Mouse (Mus musculus): Measurements from ENCODE around the gene Nox4. TPM values are rescaled to one million over a fixed set of nuclear protein-coding genes. Genes with fewer than 3 reads are reported as not detected.
A peak's percentile ranks its signal among the peaks of the same experiment; 100 is the strongest.

Gene Nox4
- 7.9 and 8.7 TPM in 2 replicates for polyA plus RNA-seq (2016; fragmentation: Nextera tagmentation; extraction: Ambion mirVana)

- no peaks in the 10 kb centered on the region for H3K27me3 ChIP-seq
- H3K9ac ChIP-seq (replicated peaks), result peak within 1 kb of the TSS; percentile 90
- H3K27ac ChIP-seq, result peak within 1 kb of the TSS; percentile 89
- H3K4me1 ChIP-seq (replicated peaks), result peaks cover 8% of the 10 kb centered on the region; the same call in 1 of the 2 replicates
- peak within 1 kb of the TSS; percentile 67 for H3K4me3 ChIP-seq (replicated peaks)
- 8% methylated on average over 18 of the region's 18 CpGs for WGBS
- peak; percentile 63 for ATAC-seq (ENCODE audit: insufficient number of reproducible peaks, insufficient read depth, low FRiP score, low TSS enrichment, low read depth)
- 0 out of 2 replicates have a peak, but pooled peaks cover 3% of the 10 kb centered on the region for H3K36me3 ChIP-seq
- no peaks in the 10 kb centered on the region for H3K9me3 ChIP-seq
- H3K4me2 ChIP-seq, result peak within 1 kb of the TSS; percentile 62
Measured at GRCm38 (mm10) chr7:87245856-87246579, at the start of gene Nox4. Gene Nox4, plus strand, starts transcription at chr7:87246096.

- no peaks in the 10 kb centered on the region for H3K27me3 ChIP-seq
- H3K36me3 ChIP-seq, result no peaks in the 10 kb centered on the region
- H3K4me2 ChIP-seq, result no peak overlapping the region
- no peak overlapping the region for H3K4me3 ChIP-seq (replicated peaks)
- ATAC-seq (ENCODE audit: insufficient number of reproducible peaks, insufficient read depth, low FRiP score, low TSS enrichment, low read depth), result no peak
- no peak overlapping the region for H3K9ac ChIP-seq (replicated peaks)
- H3K27ac ChIP-seq, result no peak overlapping the region
- no peaks in the 10 kb centered on the region for H3K4me1 ChIP-seq (replicated peaks)
- H3K9me3 ChIP-seq, result no peaks in the 10 kb centered on the region
Measured at GRCm38 (mm10) chr7:87204751-87205150, 41.1 kb upstream of the Nox4 start.

- H3K4me1 ChIP-seq (replicated peaks), result no peaks in the 10 kb centered on the region
- no peaks in the 10 kb centered on the region for H3K27me3 ChIP-seq
Measured at GRCm38 (mm10) chr7:87221712-87222111, 24.2 kb upstream of the Nox4 start.

GRCm38 (mm10) chr7:87222751-87223150, 23.1 kb upstream of the Nox4 start:
- Histone ChIP-seq H3K4me3 (replicated peaks) (no peak overlapping the region), H3K9ac (replicated peaks) (no peak overlapping the region), H3K27me3 (no peaks in the 10 kb centered on the region), H3K4me1 (replicated peaks) (no peaks in the 10 kb centered on the region), H3K9me3 (no peaks in the 10 kb centered on the region), H3K4me2 (no peak overlapping the region), H3K27ac (no peak overlapping the region), H3K36me3 (no peaks in the 10 kb centered on the region)
- ATAC-seq (ENCODE audit: insufficient number of reproducible peaks, insufficient read depth, low FRiP score, low TSS enrichment, low read depth), result no peak
- WGBS, result 89% methylated on average over 2 of the region's 2 CpGs

More at GRCm38 (mm10) chr7:87221712-87222111, 24.2 kb upstream of the Nox4 start:
- Histone ChIP-seq H3K36me3 (no peaks in the 10 kb centered on the region), H3K9me3 (no peaks in the 10 kb centered on the region), H3K27ac (no peak overlapping the region), H3K9ac (replicated peaks) (no peak overlapping the region), H3K4me3 (replicated peaks) (no peak overlapping the region), H3K4me2 (no peak overlapping the region)
- no peak for ATAC-seq (ENCODE audit: insufficient number of reproducible peaks, insufficient read depth, low FRiP score, low TSS enrichment, low read depth)

GRCm38 (mm10) chr7:87225617-87226016, 20.3 kb upstream of the Nox4 start:
- H3K4me2 ChIP-seq, result no peak overlapping the region
- no peak for ATAC-seq (ENCODE audit: insufficient number of reproducible peaks, insufficient read depth, low FRiP score, low TSS enrichment, low read depth)
- H3K36me3 ChIP-seq, result no peaks in the 10 kb centered on the region
- no peak overlapping the region for H3K9ac ChIP-seq (replicated peaks)
- no peaks in the 10 kb centered on the region for H3K9me3 ChIP-seq
- WGBS, result 44% methylated on average over 2 of the region's 2 CpGs
- H3K27ac ChIP-seq, result no peak overlapping the region
- no peaks in the 10 kb centered on the region for H3K4me1 ChIP-seq (replicated peaks)
- no peaks in the 10 kb centered on the region for H3K27me3 ChIP-seq
- no peak overlapping the region for H3K4me3 ChIP-seq (replicated peaks)

- Histone ChIP-seq H3K4me3 (replicated peaks) (no peak overlapping the region), H3K27ac (no peak overlapping the region), H3K4me2 (no peak overlapping the region), H3K9ac (replicated peaks) (no peak overlapping the region), H3K9me3 (no peaks in the 10 kb centered on the region), H3K36me3 (no peaks in the 10 kb centered on the region), H3K4me1 (replicated peaks) (no peaks in the 10 kb centered on the region), H3K27me3 (no peaks in the 10 kb centered on the region)
- ATAC-seq (ENCODE audit: insufficient number of reproducible peaks, insufficient read depth, low FRiP score, low TSS enrichment, low read depth), result no peak
- WGBS, result 82% methylated on average over 4 of the region's 4 CpGs
Measured at GRCm38 (mm10) chr7:87227051-87227948, 18.6 kb upstream of the Nox4 start.

GRCm38 (mm10) chr7:87229502-87229901, 16.4 kb upstream of the Nox4 start:
- no peaks in the 10 kb centered on the region for H3K9me3 ChIP-seq
- WGBS, result 89% methylated on average over 1 of the region's 1 CpGs
- H3K4me3 ChIP-seq (replicated peaks), result no peak overlapping the region
- ATAC-seq (ENCODE audit: insufficient number of reproducible peaks, insufficient read depth, low FRiP score, low TSS enrichment, low read depth), result no peak
- H3K4me1 ChIP-seq (replicated peaks), result no peaks in the 10 kb centered on the region
- H3K9ac ChIP-seq (replicated peaks), result no peak overlapping the region
- no peaks in the 10 kb centered on the region for H3K36me3 ChIP-seq
- no peak overlapping the region for H3K27ac ChIP-seq
- no peaks in the 10 kb centered on the region for H3K27me3 ChIP-seq
- no peak overlapping the region for H3K4me2 ChIP-seq

- WGBS, result 86% methylated on average over 1 of the region's 1 CpGs
Measured at GRCm38 (mm10) chr7:87241139-87241538, 4.8 kb upstream of the Nox4 start.

GRCm38 (mm10) chr7:87246580-87246934, 661 bp downstream of the Nox4 start:
- H3K9me3 ChIP-seq, result no peaks in the 10 kb centered on the region
- WGBS, result under 1% methylated on average over 30 of the region's 30 CpGs
- peak overlapping the region; percentile 67 for H3K4me3 ChIP-seq (replicated peaks)
- H3K9ac ChIP-seq (replicated peaks), result peak overlapping the region; percentile 90
- H3K36me3 ChIP-seq, result 0 out of 2 replicates have a peak, but pooled peaks cover 3% of the 10 kb centered on the region
- no peaks in the 10 kb centered on the region for H3K27me3 ChIP-seq
- peaks cover 8% of the 10 kb centered on the region; the same call in 1 of the 2 replicates for H3K4me1 ChIP-seq (replicated peaks)
- H3K4me2 ChIP-seq, result peak overlapping the region; percentile 62
- peak overlapping the region; percentile 89 for H3K27ac ChIP-seq
- peak; percentile 96 for ATAC-seq (ENCODE audit: insufficient number of reproducible peaks, insufficient read depth, low FRiP score, low TSS enrichment, low read depth)

More at GRCm38 (mm10) chr7:87241139-87241538, 4.8 kb upstream of the Nox4 start:
- Histone ChIP-seq H3K4me3 (replicated peaks) (no peak overlapping the region), H3K27me3 (no peaks in the 10 kb centered on the region), H3K4me2 (no peak overlapping the region), H3K36me3 (no peaks in the 10 kb centered on the region), H3K4me1 (replicated peaks) (no peaks in the 10 kb centered on the region), H3K27ac (no peak overlapping the region), H3K9ac (replicated peaks) (no peak overlapping the region), H3K9me3 (no peaks in the 10 kb centered on the region)
- no peak for ATAC-seq (ENCODE audit: insufficient number of reproducible peaks, insufficient read depth, low FRiP score, low TSS enrichment, low read depth)

GRCm38 (mm10) chr7:87246940-87247339, 1.0 kb downstream of the Nox4 start:
- Histone ChIP-seq H3K9me3 (no peaks in the 10 kb centered on the region), H3K4me1 (replicated peaks) (peaks cover 8% of the 10 kb centered on the region; the same call in 1 of the 2 replicates), H3K27me3 (no peaks in the 10 kb centered on the region), H3K36me3 (0 out of 2 replicates have a peak, but pooled peaks cover 3% of the 10 kb centered on the region), H3K27ac (peak overlapping the region; percentile 89), H3K4me2 (peak overlapping the region; percentile 62), H3K4me3 (replicated peaks) (peak overlapping the region; percentile 67), H3K9ac (replicated peaks) (peak overlapping the region; percentile 90)
- no peak for ATAC-seq (ENCODE audit: insufficient number of reproducible peaks, insufficient read depth, low FRiP score, low TSS enrichment, low read depth)
- WGBS, result 60% methylated on average over 1 of the region's 1 CpGs

GRCm38 (mm10) chr7:87247926-87248325, 2.0 kb downstream of the Nox4 start:
- no peak overlapping the region for H3K27ac ChIP-seq
- peaks cover 8% of the 10 kb centered on the region; the same call in 1 of the 2 replicates for H3K4me1 ChIP-seq (replicated peaks)
- 67% methylated on average over 1 of the region's 1 CpGs for WGBS
- H3K4me2 ChIP-seq, result no peak overlapping the region
- ATAC-seq (ENCODE audit: insufficient number of reproducible peaks, insufficient read depth, low FRiP score, low TSS enrichment, low read depth), result no peak
- no peak overlapping the region for H3K4me3 ChIP-seq (replicated peaks)
- H3K9ac ChIP-seq (replicated peaks), result no peak overlapping the region
- H3K36me3 ChIP-seq, result 0 out of 2 replicates have a peak, but pooled peaks cover 3% of the 10 kb centered on the region
- H3K9me3 ChIP-seq, result no peaks in the 10 kb centered on the region
- no peaks in the 10 kb centered on the region for H3K27me3 ChIP-seq
